Mouse (Mus musculus): ENCODE measurements around the gene Sh2d1b2.

DNA sequence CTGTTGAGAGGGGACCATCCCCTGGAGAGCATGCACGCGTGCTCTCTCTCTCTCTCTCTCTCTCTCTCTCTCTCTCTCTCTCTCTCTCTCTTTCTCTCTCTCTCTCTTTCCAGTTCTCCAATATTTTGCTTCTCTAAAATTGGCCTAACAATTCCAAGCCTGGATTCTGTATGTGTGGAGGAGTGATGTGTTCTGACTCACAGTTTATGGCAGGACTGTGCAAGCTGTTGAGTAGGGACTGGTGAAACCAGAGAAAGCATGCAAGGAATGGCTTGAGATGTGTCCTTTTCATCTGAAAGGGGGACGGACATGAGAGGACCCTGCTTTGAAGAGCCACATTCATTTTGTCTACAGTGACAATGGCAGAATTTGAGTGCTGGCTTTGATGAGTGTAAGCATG lies 12.5 kb downstream of the Sh2d1b2 start:
- TF ChIP-seq CTCF (IDR thresholded peaks at IDR 0.05; ENCODE audit: borderline replicate concordance, control insufficient read depth, extremely low read depth, insufficient read depth, low read length, poor library complexity): no peak
- TF ChIP-seq POLR2A (IDR thresholded peaks at IDR 0.05; ENCODE audit: control insufficient read depth, extremely low read depth, insufficient read depth, low read length, poor library complexity): no peak
